Mouse (Mus musculus): ENCODE data around the gene Thsd4.

- no peak for TF ChIP-seq CTCF (IDR thresholded peaks at IDR 0.05; ENCODE audit: borderline replicate concordance, control insufficient read depth, extremely low read depth, insufficient read depth, low read length, poor library complexity)
- no peak for TF ChIP-seq POLR2A (IDR thresholded peaks at IDR 0.05; ENCODE audit: control insufficient read depth, extremely low read depth, insufficient read depth, low read length, poor library complexity)
Measured at GRCm38 (mm10) chr9:60276351-60276750, 245.5 kb downstream of the Thsd4 start.
